Mouse (Mus musculus): ENCODE data around the gene Tm9sf4.

The Tm9sf4 gene

DNA sequence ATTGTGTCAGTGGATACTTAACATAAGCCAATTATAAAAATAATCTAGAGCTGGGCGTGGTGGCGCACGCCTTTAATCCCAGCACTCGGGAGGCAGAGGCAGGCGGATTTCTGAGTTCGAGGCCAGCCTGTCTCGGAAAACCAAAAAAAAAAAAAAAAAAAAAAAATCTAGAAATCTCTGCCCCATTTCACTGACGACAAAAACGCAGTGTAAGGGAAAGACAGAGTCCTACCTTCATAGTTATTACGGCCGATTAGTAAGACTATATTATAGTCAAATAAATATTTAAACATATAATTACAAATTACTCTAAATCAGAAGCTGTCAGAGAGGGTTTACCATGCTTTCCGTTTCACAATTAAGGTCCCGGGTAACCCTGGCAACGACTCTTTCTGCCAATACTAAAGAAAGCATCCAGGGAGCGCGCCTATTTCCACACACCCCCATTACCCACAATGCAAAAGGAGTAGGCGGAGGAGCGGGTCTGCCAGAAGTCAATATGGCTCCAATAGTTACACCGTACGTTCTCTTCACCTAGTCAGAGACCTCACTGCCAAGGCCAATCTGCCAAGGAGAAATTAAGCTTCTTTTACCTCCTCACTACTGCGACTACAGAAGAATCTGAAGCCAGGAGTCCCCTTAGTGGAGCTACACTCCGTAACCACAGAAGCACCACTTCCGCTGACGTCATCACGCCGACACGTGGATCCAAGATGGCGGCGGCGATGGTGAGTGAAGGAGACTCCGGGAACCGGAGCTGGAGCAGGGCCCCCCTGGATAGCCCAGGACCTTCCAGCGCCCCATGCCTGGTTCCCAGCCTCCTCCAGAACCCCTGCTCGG is at the start of gene Tm9sf4:
TSS of gene Tm9sf4 (plus strand) at position 460 of the 840 bp plus-strand sequence.
- DNase-seq: peak; percentile 85 to 88

DNA sequence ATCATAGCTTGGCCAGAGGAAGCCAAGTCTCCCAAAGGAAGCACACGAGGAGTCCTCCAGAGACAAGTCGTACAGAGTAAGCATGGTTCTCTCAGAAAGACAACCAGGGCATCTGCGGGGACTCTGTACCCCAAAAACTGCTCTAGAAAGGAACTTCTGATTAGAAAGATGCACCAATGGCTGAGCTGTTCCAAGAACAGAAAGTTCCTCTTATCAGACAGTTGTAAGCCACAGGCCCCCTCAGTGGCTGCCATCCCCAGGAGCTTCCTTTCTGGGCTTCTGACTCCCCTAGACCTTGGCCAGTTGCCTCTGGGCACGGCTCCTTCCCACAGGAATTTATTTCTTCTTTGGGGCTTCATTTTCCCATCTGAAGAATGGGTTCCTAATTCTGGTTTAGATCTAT is 45.4 kb upstream of the Tm9sf4 start:
- no peak for DNase-seq

DNA sequence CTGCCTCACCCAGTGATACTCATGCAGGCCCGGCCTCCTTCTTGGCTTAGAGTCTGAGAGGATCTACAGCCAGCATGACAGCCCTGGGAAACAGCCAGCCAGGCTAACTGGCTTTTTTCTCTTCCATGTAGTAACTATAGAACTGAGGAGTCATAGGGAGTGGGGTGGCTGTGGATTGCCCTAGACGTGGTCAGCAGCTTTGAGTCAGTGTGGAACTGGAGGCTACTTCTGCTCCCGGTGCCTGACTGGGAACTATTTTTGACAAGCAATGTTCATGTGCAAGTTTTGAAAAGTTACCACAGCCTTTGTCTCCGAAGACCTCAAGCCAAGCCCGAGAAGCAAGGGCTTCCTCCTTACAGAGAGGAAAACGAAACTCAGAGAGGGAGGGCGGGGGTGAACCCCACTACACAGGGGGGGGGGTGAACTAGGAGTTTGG is 44.0 kb upstream of the Tm9sf4 start:
- DNase-seq: peak; percentile 13 to 18

DNA sequence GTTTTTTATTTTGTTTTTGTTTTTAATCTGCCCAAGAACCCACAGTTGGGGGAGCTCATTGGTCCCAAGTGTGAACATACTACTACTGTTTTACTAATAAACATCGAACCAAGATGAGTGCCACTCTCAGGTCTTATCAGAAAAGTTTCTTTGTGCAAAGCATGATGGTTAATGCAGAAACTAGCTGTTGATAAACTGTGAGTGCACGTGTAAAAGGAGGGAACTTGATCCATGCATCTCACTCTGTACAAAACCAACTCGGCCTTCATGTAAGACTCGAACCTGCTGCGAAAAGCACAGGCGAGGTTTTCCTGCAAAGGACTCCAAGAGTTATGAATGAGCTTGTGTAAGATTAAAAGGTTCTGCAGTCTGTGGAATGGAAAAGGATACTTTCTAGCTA is 41.6 kb upstream of the Tm9sf4 start:
- DNase-seq: no peak

DNA sequence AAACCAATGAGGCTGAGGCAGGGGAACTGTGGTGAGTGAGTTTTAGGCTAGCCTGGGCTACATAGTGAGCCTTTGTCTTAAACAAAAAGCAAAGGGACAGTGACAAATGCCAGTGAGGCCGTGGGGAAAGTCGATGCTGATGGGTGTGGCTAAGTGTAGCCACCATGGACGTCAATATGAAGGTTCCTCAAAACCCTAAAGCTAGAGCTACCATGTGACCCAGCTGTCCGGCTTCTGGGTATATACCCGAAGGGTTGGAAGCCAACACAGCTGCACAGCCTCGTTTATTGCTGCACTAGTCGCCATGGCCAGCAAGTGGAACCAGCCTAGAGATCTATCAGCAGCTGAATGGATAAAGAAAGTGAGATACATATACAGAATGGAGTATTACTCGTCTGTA is 41.0 kb upstream of the Tm9sf4 start:
- DNase-seq: no peak

DNA sequence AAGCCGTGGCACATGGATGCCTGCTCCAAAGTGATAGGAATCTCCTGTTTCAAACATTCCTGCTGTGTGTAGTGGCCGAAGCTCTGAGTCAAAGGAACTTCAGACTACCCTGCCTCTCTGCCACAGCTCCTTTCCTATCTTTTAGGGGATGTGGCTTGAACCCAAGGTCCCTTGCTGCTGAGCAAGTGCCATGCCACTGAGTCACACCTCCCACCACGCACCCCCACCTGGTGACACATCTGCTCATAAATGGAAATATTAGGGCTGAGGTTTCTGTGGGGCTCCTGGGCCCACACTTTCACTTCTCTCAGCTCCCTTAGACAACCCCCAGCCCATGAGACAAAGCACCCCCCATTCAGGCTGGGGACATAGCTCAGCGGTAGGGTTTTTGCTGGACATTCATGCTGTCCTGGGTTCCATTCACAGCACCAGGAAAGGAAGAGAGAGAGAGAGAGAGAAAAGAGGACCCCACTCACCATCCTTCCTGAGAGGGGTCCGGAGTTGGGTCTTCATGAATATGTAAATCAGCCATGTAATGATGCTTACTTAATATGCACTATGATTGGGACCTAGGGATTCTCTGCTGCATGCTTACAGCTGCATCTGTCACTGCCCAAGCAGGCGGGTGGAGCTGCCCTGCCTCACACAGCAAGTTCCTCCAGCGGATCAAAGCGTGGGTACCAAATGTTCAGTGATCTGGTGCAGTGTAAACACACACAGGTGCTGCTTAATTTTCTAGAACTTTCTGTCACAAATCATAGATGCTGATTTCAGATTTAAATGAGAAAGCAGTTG is 39.1 kb upstream of the Tm9sf4 start:
- no peak for DNase-seq

DNA sequence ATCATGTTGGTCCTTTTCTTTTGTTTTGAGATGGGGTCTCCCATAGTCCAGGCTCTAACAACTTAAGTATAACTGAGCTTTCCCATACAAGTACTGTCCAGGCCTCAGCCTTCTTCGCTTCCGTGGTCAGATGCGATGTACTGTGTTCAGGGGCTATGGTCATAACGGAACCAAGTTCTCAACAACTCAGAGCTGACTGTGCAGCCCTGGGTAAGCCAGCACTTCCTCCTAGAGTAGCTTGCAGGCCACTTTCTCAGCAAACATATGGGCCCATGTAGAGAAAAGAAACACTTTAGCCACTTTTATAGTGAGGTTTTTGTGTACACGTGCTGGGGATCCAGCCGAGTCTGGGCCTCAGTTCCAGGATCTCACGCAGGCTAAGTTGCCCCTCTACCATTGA is 38.4 kb upstream of the Tm9sf4 start:
- DNase-seq: no peak

DNA sequence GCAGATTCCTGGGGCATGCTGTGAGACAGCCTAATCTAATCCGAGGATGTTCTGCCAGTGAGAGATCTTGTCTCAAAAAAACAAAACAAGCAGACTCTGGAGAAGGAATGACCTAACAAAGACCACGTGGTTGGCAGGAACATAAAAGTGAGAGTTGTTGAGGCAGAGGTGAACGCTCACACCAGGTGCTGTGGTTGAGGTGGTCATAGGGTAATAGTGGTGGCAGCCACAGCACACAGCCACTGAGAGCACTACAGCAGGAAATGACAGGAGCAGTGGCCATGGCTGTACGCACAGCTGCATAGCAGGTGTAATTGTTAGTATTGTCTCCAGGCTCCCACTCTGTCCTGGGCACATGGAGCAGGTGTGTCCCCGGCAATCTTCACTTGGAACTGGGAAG is 35.2 kb upstream of the Tm9sf4 start:
- DNase-seq: peak in 1 of 2 experiments; percentile 16

DNA sequence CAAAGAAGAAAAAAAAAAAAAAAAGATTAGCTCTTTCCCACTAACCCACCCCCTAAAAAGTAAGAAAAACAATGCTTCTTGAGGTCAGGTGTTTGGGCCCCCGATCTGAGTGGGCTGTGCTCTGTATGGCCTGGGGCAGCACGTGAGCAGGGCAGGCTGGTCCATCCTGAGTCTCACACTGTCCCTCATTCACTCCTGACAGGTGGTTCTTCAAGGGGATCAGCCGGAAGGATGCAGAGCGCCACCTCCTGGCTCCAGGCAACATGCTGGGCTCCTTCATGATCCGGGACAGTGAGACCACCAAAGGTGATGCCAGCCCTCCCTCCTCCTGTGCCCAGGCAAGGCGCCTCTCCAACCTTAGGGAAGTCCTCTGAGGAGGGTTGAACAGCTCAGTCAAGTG is 30.1 kb upstream of the Tm9sf4 start:
- DNase-seq: peak; percentile 34 to 37

DNA sequence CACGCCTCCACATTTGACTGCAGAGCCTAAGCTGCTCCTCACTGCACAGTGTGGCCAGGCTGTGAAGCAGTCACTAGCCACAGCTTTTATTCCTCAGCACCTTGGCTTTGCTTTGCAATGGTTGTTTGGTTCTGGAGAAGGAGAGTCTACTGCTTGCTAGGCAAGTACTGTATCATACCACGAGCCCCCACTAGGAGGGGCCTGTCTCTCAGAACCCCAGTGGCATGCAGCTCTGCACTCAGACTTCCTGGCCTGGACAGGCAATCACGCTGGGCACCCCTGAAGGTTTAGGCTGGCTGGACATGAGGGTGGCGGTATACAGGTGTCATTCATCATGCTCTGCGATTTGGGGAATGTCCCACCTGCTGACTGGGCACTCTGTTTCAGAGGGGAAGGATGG is 26.9 kb upstream of the Tm9sf4 start:
- DNase-seq: no peak

DNA sequence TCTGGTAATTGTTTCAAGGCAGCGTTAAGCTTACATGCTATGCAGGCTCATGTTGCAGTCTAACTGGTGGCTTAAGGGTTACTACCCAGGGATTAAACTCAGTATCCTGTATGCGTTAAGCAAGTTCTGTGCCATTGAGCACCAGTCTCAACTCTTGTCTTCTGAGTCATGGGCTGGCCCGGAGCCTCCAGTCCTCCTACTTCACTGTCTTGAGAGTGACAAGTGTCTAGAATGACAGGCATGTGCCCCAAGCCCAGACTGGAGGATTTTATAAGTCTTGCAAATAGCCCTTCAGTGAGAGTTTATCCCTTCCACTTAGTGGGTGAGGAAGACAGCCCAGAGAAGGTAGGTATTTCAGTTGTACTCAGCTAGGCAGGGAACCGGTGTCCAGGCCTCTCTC is 24.9 kb upstream of the Tm9sf4 start:
- DNase-seq: no peak

DNA sequence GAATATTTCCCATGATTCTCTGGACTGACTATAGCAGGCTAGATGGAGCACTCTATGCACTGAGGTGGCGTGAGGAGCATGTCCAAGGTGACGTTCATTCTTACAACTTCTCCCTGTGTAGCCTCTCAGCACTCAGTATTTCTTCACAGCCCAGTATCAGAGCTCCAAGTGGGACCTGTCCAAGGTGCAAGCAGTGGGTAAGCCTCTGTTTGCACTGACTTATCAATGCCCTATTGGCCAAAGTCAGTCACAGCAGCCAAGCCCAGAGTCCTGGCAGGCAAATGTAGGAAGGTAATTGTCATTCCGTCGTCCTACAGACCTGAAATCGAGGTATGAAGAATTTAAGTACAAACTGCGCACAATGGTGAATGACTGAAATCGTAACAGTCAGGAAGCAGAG is 21.9 kb upstream of the Tm9sf4 start:
- DNase-seq: no peak

DNA sequence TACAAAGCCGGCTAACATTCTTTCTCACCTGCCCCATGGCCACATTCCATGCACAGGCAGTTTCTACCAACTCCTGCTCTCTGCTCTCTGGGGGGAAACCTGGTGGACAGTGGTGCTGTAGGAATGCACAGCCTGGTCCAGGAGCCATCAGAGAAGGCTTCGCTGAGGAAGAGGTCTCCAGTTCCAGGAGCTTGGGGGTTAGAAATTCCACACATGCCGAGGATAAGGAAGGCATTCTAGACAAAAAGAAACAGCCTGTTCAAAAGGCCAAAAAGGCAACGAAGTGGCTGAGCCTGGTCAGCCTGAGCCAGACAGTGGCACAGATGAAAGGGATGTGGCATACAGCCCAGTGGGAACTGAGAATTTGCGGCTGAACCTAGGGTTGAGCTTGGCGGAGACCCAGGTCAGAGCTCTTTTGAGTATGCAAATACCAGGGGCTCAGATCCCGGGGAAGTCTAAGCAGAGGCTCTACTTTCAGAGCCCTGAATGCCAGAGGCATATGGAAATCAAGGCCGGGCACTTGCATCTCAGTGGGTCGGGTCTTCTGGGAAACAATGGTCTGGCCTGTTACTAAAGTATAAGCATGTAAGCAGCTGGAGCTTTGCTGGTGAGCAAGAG is 21.0 kb upstream of the Tm9sf4 start:
- no peak for DNase-seq

DNA sequence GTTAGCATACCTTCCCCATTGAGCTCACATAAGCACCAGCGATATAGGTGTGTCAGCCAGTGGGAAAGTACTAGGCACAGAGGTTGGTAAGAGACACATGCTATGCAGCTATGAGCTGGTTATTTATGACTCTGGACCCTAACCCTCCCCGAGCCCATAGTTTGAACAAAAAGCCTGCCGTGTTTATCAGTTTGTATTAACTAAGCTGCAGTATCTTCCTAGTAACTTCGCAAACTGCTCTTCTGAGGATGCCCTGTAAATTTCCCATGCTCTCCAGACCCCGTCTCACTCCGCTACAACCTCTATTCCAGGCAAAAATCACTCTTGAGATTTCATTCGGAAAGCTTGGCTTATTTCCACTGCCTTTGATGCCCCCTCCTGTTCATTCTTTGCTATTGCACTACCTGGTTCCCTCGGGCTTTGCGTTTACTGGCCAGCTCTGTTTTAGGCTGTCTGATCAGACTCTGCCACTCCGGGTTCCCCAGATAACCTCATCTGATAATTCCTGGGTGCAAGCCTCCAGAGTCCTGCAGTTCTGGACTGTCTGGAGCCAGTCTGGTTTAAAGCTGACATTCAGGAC is 18.4 kb upstream of the Tm9sf4 start:
- peak; percentile 19 to 39 for DNase-seq

DNA sequence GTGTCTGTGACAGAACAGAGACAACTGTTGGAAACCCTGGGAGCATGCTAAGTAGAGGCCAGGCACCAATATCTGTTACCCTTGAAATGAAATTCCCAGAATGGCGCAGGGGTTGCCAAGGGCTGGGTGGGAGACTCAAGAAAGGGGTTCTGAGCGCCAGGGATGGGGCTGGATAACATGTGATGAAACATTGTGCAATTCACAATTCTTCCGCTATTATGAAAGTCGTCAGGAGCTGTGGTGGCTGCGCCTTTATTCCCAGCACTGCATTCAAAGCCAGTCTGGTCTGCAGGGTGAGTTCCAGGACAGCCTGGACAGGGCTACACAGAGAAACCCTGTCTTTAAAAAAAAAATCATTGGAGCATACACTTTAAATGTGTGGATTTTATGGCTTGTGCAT is 15.8 kb upstream of the Tm9sf4 start:
- no peak for DNase-seq

DNA sequence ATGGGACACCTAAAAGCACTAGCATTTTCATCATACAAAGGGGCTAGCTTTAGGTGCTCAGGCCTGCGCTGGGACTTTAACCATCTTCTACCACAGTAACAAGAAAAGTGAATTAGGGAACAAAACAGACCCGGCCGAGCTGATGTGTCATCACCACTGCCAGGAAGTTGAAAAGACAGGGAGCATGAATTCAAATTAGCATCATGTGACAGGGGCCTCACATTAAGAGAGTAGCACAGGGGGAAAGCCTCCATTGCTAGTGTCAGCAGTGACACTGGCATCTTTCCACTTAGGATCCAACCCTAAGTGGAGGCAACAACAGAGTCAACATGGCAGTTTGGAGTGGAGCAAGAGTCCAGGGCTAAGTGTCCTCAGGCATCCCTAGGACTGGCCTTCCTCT is 13.9 kb upstream of the Tm9sf4 start:
- DNase-seq: no peak

DNA sequence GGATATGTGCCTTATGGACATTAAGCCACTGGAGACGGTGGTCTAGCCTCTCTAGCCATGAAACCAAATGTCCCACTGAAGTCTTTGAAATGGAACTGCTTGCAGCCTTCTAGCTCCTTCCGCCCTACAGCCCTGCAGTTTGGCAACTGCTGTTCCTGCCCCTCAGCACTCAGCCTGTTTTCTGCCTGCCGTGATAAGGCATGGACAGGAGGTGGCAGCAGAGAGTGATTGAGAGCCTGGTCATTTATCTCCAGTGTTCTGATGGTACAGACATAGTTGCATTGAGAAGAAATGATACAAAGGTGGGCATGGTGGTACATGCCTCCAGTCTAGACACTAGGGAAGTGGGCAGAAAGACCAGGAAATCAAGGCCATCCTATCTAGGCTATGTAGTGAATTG is 13.4 kb upstream of the Tm9sf4 start:
- DNase-seq: peak; percentile 62 to 68

DNA sequence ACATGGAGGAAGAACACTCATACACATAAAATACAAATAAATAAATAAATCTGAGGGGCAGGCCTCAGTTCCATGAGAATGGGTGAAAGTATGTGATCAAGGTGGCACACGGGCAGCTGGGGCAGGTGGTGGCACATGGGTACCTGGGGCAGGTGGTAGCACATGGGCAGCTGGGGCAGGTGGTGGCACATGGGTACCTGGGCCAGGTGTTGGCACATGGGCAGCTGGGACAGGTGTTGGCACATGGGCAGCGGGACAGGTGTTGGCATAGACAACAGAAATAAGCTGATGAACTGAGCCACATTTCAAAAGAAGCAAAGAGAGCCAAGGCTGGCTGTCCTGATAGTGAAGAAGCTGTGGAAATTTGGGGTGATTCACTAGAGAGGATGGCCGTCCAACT is 11.4 kb upstream of the Tm9sf4 start:
- DNase-seq: no peak

DNA sequence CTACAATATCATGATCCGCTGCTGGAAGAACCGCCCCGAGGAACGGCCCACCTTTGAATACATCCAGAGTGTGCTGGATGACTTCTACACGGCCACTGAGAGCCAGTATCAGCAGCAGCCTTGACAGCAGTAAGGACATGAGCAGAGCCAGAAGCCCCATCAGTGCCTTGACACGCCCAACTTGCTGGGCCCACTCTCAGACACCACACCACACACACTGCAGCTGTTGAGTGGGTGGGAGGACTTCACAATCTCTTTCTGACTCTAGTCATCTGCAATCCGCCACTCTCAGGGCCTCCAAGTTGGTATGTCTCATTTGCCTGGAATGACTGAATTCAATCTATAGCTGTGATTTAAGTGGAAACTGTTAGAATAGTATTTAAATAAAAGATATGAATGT is 10.1 kb upstream of the Tm9sf4 start:
- DNase-seq: no peak

DNA sequence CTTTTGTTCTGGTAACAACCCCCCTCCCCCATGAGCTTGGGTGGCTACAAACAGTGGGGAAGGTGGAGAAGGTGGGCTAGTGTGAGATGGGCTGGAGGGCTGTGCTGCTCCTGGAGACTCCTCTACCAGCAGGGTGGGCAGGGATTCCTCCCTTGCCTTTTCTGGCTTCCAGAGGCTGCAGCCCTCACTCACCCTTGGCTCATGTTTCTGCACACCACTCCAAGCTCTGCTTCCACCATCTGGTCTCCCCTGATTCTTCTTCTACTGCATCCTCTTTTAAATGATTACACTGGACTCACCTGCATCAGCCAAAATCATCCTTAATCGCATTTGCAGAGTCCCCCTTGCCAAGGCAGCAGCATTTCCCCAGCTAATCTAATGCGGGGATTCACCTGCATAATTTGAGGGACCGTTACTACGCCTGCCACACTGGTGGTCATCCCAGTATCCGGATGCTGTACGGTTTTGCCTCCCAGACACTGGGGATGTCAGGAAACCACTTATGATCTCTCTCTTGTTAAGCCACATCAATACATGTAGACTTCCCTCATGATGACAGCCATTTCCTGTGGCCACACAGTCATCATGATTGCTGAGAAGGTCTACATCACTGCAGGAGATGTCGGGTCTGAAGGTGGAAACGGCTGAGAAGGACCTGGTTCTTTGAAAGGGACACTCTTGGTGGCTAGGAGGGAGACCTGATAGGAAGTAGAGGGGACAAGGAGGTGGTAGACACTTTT is 9.0 kb upstream of the Tm9sf4 start:
- no peak for DNase-seq

DNA sequence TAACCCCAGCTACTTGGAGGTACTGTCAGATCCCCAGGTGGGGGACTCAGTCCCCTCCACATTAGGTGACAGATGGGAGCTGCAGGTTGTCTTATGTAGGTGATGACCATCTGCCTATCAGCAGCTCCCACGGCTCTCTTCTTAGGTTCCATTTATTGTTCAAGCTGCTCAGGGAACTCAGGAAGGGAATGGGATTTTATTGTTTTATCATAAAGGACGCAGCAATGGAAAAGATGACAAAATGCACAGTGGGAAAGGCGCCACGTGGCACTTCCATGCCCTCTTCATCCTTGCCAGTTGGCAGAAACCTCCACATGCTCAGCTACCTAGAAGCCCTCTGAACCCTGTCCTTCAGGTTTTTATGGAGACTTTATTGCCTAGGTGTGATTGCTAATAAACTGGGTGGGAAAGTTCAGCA is 8.1 kb upstream of the Tm9sf4 start:
- DNase-seq: no peak

DNA sequence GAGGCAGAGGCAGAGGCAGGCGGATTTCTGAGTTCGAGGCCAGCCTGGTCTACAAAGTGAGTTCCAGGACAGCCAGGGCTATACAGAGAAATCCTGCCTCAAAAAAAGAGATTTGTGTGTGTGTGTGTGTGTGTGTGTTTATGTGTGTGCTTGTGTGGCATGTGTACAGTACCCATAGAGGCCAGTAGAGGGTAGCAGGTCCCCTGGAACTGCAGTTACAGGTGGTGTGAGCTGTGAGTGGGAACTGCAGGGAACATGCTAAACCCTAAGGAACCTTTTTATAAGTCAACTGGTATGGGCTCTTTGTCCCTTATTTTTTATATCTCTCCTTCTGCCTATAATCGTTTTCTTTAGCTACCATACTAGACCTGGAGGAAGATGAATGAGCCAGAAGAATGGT is 3.8 kb upstream of the Tm9sf4 start:
- DNase-seq: peak; percentile 19 to 29

DNA sequence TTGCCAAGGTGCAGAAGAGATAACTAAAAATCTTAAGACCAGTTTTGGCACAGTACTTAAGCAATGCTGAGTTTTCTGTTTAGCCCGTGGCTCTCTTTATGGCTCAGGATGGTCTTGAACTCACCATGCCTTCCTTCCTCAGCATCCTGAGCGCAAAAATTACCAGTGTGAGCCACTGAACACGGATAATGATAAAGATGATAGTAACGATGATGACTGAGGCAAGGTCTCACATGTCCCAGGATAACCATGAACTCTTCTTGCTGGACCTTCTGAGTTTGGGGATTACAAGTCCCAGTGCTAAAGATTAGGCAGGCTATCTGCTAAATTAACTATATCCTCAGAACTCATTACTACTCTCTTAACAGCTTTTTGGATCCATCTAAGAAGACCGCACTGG is 970 bp upstream of the Tm9sf4 start:
- no peak for DNase-seq
